Mouse (Mus musculus) liver, postnatal 0 days (tissue): ENCODE data around the gene Actn4. TPM values are rescaled to one million over a fixed set of nuclear protein-coding genes. Genes with fewer than 3 reads are reported as not detected.
"Not testable (repeated sequence)": the region's sequence is repeated elsewhere in the genome, so short reads cannot be mapped to it uniquely, and the experiment has no call there.

Experiments
- ATAC-seq: fragments of 200-750 bp; cut with Nextera tagmentation; 2 replicates; pipeline ENCODE4 v1.8.0; 2017; ENCODE audit warnings: mild to moderate bottlenecking, moderate library complexity
- DNase-seq: peaks from one replicate; pipeline ENCODE4 v3.0.0-alpha.2; 2016
- H3K27ac ChIP-seq: fragments of 300-500 bp; sonication (generic); 2 replicates; pipeline ENCODE4 v1.5.1; 2014; ENCODE audit warnings: antibody characterized with exemption, moderate library complexity, mild to moderate bottlenecking, low read depth
- H3K27me3 ChIP-seq: fragments of 300-500 bp; sonication (generic); 2 replicates; pipeline ENCODE4 v1.6.1; 2014; ENCODE audit warnings: low read length, control low read depth, mixed read lengths; ENCODE audit not compliant: insufficient read depth
- H3K36me3 ChIP-seq: fragments of 300-500 bp; sonication (generic); replicated peaks from 2 replicates; pipeline ENCODE4 v1.6.1; 2014; ENCODE audit warnings: mild to moderate bottlenecking, control low read depth, low read length, moderate library complexity, mixed read lengths; ENCODE audit not compliant: insufficient read depth
- H3K4me1 ChIP-seq: fragments of 300-500 bp; sonication (generic); 2 replicates; pipeline ENCODE4 v1.6.1; 2014; ENCODE audit warnings: antibody characterized with exemption, mild to moderate bottlenecking, control low read depth; ENCODE audit not compliant: insufficient read depth
- H3K4me2 ChIP-seq: fragments of 300-500 bp; sonication (generic); 2 replicates; pipeline ENCODE4 v1.6.1; 2014; ENCODE audit warnings: low read depth, mild to moderate bottlenecking, low read length, moderate library complexity, mixed read lengths
- H3K4me3 ChIP-seq: fragments of 300-500 bp; sonication (generic); 2 replicates; pipeline ENCODE4 v1.5.1; 2014; ENCODE audit warnings: low read depth, low read length
- H3K9ac ChIP-seq: fragments of 300-500 bp; sonication (generic); replicated peaks from 2 replicates; pipeline ENCODE4 v1.6.1; 2014; ENCODE audit warnings: mild to moderate bottlenecking, moderate library complexity
- H3K9me3 ChIP-seq: fragments of 300-500 bp; sonication (generic); 2 replicates; pipeline ENCODE4 v1.6.1; 2016; ENCODE audit warnings: mild to moderate bottlenecking, control low read depth, low read length, mixed read lengths
- CTCF ChIP-seq: sonication (generic); IDR thresholded peaks from 2 replicates; pipeline ENCODE4 v1.5.1; 2016; ENCODE audit warnings: antibody characterized with exemption, low read depth
- EP300 ChIP-seq: IDR thresholded peaks from 2 replicates; pipeline ENCODE4 v1.6.1; 2016; ENCODE audit warnings: antibody characterized with exemption, low read depth, mild to moderate bottlenecking
- WGBS: fragments of 180-500 bp; shearing (Covaris S2); extraction: QIAGEN DNeasy Blood & Tissue Kit; methylation state at CpG from one replicate; pipeline ENCODE4 v1.1.7; 2014; ENCODE audit not compliant: insufficient replicate concordance; 5-methylcytosine and 5-hydroxymethylcytosine counted together
- polyA plus RNA-seq: library from polyadenylated mRNA; unstranded; fragments of >200 nt; fragmentation: Nextera tagmentation; extraction: Ambion mirVana; gene quantifications from 2 replicates; pipeline ENCODE4 v1.2.1, GENCODE M21; 2015

The Actn4 gene
- polyA plus RNA-seq, 1 experiment from 2014 or later: 81.2 TPM

- Histone ChIP-seq H3K4me3 (no peak overlapping the region), H3K9ac (no peak overlapping the region), H3K27me3 (no peaks in the 10 kb centered on the region), H3K4me1 (peaks cover 3% of the 10 kb centered on the region; the same call in 1 of the 2 replicates), H3K27ac (no peak overlapping the region), H3K9me3 (no peaks in the 10 kb centered on the region), H3K36me3 (no peaks in the 10 kb centered on the region), H3K4me2 (no peak overlapping the region)
- peak; percentile 11; the same call in 1 of the 2 replicates for TF ChIP-seq EP300
- no peak for TF ChIP-seq CTCF
- no peak for DNase-seq
- 68% methylated on average over 24 of the region's 24 CpGs for WGBS
- ATAC-seq: peak; percentile 56
Measured at GRCm38 (mm10) chr7:28870901-28871664, 91.1 kb downstream of the Actn4 start.

GRCm38 (mm10) chr7:28867508-28868340 is 94.4 kb downstream of the Actn4 start:
- DNase-seq: peak; percentile 86
- H3K9me3 ChIP-seq, H3K27ac ChIP-seq, H3K4me1 ChIP-seq, H3K27me3 ChIP-seq, H3K36me3 ChIP-seq: not testable (repeated sequence)
- peak; percentile 71 for ATAC-seq
- peak overlapping the region; percentile 28; the same call in 1 of the 2 replicates for H3K4me3 ChIP-seq
- TF ChIP-seq CTCF: peak; percentile 82
- H3K9ac ChIP-seq: peak overlapping the region; percentile 41; the same call in 1 of the 2 replicates
- 18% methylated on average over 23 of the region's 23 CpGs for WGBS
- H3K4me2 ChIP-seq: peak overlapping the region; percentile 65

- DNase-seq (no peak), ATAC-seq (no peak)
- H3K4me3 ChIP-seq: no peak overlapping the region
- peak overlapping the region; percentile 65; the same call in 1 of the 2 replicates for H3K4me2 ChIP-seq
- H3K4me1 ChIP-seq: peaks cover 9% of the 10 kb centered on the region; the same call in 1 of the 2 replicates
- H3K36me3 ChIP-seq: no peaks in the 10 kb centered on the region
- no peak for TF ChIP-seq EP300
- no peak for TF ChIP-seq CTCF
- WGBS: 84% methylated on average over 28 of the region's 28 CpGs
- H3K27ac ChIP-seq: no peak overlapping the region
- H3K9me3 ChIP-seq: no peaks in the 10 kb centered on the region
- no peaks in the 10 kb centered on the region for H3K27me3 ChIP-seq
- H3K9ac ChIP-seq: no peak overlapping the region
Measured at GRCm38 (mm10) chr7:28866769-28867507, 95.2 kb downstream of the Actn4 start.

- no peak overlapping the region for H3K27ac ChIP-seq
Measured at GRCm38 (mm10) chr7:28865481-28866300, 96.4 kb downstream of the Actn4 start.

GRCm38 (mm10) chr7:28864288-28864750 is 97.8 kb downstream of the Actn4 start:
- ATAC-seq (no peak), DNase-seq (no peak)
- H3K36me3 ChIP-seq: no peaks in the 10 kb centered on the region
- no peaks in the 10 kb centered on the region for H3K27me3 ChIP-seq
- H3K9ac ChIP-seq: no peak overlapping the region
- H3K4me1 ChIP-seq: peaks cover 9% of the 10 kb centered on the region; the same call in 1 of the 2 replicates
- no peak overlapping the region for H3K4me3 ChIP-seq
- H3K9me3 ChIP-seq: no peaks in the 10 kb centered on the region; the same call in 1 of the 2 replicates
- no peak overlapping the region for H3K27ac ChIP-seq
- no peak overlapping the region for H3K4me2 ChIP-seq
- no peak for TF ChIP-seq EP300
- WGBS: 63% methylated on average over 9 of the region's 9 CpGs

More at GRCm38 (mm10) chr7:28865481-28866300, 96.4 kb downstream of the Actn4 start:
- DNase-seq (peak; percentile 87), ATAC-seq (peak; percentile 69)
- TF ChIP-seq EP300 (no peak), CTCF (peak; percentile 43)
- Histone ChIP-seq H3K9ac (0 out of 2 replicates have a peak overlapping the region, but pooled peaks have one; percentile 6), H3K4me2 (peak overlapping the region; percentile 56), H3K4me1 (peaks cover 9% of the 10 kb centered on the region; the same call in 1 of the 2 replicates), H3K4me3 (no peak overlapping the region), H3K36me3 (no peaks in the 10 kb centered on the region), H3K27me3 (no peaks in the 10 kb centered on the region), H3K9me3 (no peaks in the 10 kb centered on the region; the same call in 1 of the 2 replicates)
- WGBS: 34% methylated on average over 33 of the region's 33 CpGs
